Mouse (Mus musculus): ENCODE data around the gene 3110082J24Rik. TPM values are rescaled to one million over a fixed set of nuclear protein-coding genes. Genes with fewer than 3 reads are reported as not detected.
A peak's percentile ranks its signal among the peaks of the same experiment; 100 is the strongest.

Gene 3110082J24Rik
- polyA plus RNA-seq, 1 experiment from 2014 or later = not detected

- WGBS = 93% methylated on average over 2 of the region's 2 CpGs
- TF ChIP-seq CTCF (IDR thresholded peaks at IDR 0.05) = no peak
- TF ChIP-seq EP300 (IDR thresholded peaks at IDR 0.05) = no peak
Observed at GRCm38 (mm10) chr5:30132173-30132572, 26.3 kb upstream of the 3110082J24Rik start.

GRCm38 (mm10) chr5:30131246-30131645, 25.4 kb upstream of the 3110082J24Rik start:
- TF ChIP-seq EP300 (IDR thresholded peaks at IDR 0.05) = no peak
- TF ChIP-seq CTCF (IDR thresholded peaks at IDR 0.05) = no peak
- no peak for ATAC-seq

More at GRCm38 (mm10) chr5:30132173-30132572, 26.3 kb upstream of the 3110082J24Rik start:
- H3K9me3 ChIP-seq (ENCODE audit: low read length) = no peaks in the 10 kb centered on the region
- no peak overlapping the region for H3K9ac ChIP-seq (replicated peaks; ENCODE audit: low read depth)
- no peak for ATAC-seq
- H3K4me1 ChIP-seq (ENCODE audit: insufficient read depth, low read depth, low read length) = no peaks in the 10 kb centered on the region
- DNase-seq (ENCODE audit: low spot score) = no peak
- no peak overlapping the region for H3K4me2 ChIP-seq (replicated peaks; ENCODE audit: low read depth, low read length)
- H3K4me3 ChIP-seq (ENCODE audit: low read depth, low read length) = no peak overlapping the region
- H3K36me3 ChIP-seq (ENCODE audit: insufficient read depth, low read length) = peaks cover 49% of the 10 kb centered on the region
- no peaks in the 10 kb centered on the region for H3K27me3 ChIP-seq (replicated peaks; ENCODE audit: insufficient read depth, low read length)
- H3K27ac ChIP-seq (ENCODE audit: low read length) = no peak overlapping the region

GRCm38 (mm10) chr5:30128680-30129079, 22.8 kb upstream of the 3110082J24Rik start:
- H3K27me3 ChIP-seq (replicated peaks; ENCODE audit: insufficient read depth, low read length) = no peaks in the 10 kb centered on the region
- no peak overlapping the region for H3K4me2 ChIP-seq (replicated peaks; ENCODE audit: low read depth, low read length)
- peaks cover 54% of the 10 kb centered on the region for H3K36me3 ChIP-seq (ENCODE audit: insufficient read depth, low read length)
- no peaks in the 10 kb centered on the region for H3K4me1 ChIP-seq (ENCODE audit: insufficient read depth, low read depth, low read length)
- 97% methylated on average over 6 of the region's 6 CpGs for WGBS
- H3K27ac ChIP-seq (ENCODE audit: low read length) = no peak overlapping the region
- H3K9ac ChIP-seq (replicated peaks; ENCODE audit: low read depth) = no peak overlapping the region
- DNase-seq (ENCODE audit: low spot score) (no peak), ATAC-seq (no peak)
- H3K9me3 ChIP-seq (ENCODE audit: low read length) = no peaks in the 10 kb centered on the region
- TF ChIP-seq CTCF (IDR thresholded peaks at IDR 0.05) = no peak
- TF ChIP-seq EP300 (IDR thresholded peaks at IDR 0.05) = no peak
- no peak overlapping the region for H3K4me3 ChIP-seq (ENCODE audit: low read depth, low read length)

More at GRCm38 (mm10) chr5:30131246-30131645, 25.4 kb upstream of the 3110082J24Rik start:
- Histone ChIP-seq H3K9me3 (ENCODE audit: low read length) (no peaks in the 10 kb centered on the region), H3K4me1 (ENCODE audit: insufficient read depth, low read depth, low read length) (no peaks in the 10 kb centered on the region), H3K27me3 (replicated peaks; ENCODE audit: insufficient read depth, low read length) (no peaks in the 10 kb centered on the region), H3K27ac (ENCODE audit: low read length) (no peak overlapping the region), H3K4me2 (replicated peaks; ENCODE audit: low read depth, low read length) (no peak overlapping the region), H3K9ac (replicated peaks; ENCODE audit: low read depth) (no peak overlapping the region), H3K4me3 (ENCODE audit: low read depth, low read length) (no peak overlapping the region), H3K36me3 (ENCODE audit: insufficient read depth, low read length) (peaks cover 45% of the 10 kb centered on the region)
- no peak for DNase-seq (ENCODE audit: low spot score)
- 87% methylated on average over 4 of the region's 4 CpGs for WGBS

- no peak for ATAC-seq
- Histone ChIP-seq H3K9me3 (ENCODE audit: low read length) (no peaks in the 10 kb centered on the region), H3K4me1 (ENCODE audit: insufficient read depth, low read depth, low read length) (no peaks in the 10 kb centered on the region), H3K27me3 (replicated peaks; ENCODE audit: insufficient read depth, low read length) (no peaks in the 10 kb centered on the region), H3K9ac (replicated peaks; ENCODE audit: low read depth) (no peak overlapping the region), H3K36me3 (ENCODE audit: insufficient read depth, low read length) (peaks cover 55% of the 10 kb centered on the region), H3K4me3 (ENCODE audit: low read depth, low read length) (no peak overlapping the region), H3K27ac (ENCODE audit: low read length) (no peak overlapping the region), H3K4me2 (replicated peaks; ENCODE audit: low read depth, low read length) (no peak overlapping the region)
- 90% methylated on average over 13 of the region's 13 CpGs for WGBS
- no peak for DNase-seq (ENCODE audit: low spot score)
- TF ChIP-seq CTCF (IDR thresholded peaks at IDR 0.05) = no peak
- TF ChIP-seq EP300 (IDR thresholded peaks at IDR 0.05) = no peak
Observed at GRCm38 (mm10) chr5:30127921-30128597, 22.2 kb upstream of the 3110082J24Rik start.

GRCm38 (mm10) chr5:30126756-30127155, 20.9 kb upstream of the 3110082J24Rik start:
- peaks cover 62% of the 10 kb centered on the region for H3K36me3 ChIP-seq (ENCODE audit: insufficient read depth, low read length)
- H3K4me2 ChIP-seq (replicated peaks; ENCODE audit: low read depth, low read length) = no peak overlapping the region
- no peaks in the 10 kb centered on the region for H3K9me3 ChIP-seq (ENCODE audit: low read length)
- WGBS = 86% methylated on average over 7 of the region's 7 CpGs
- no peak overlapping the region for H3K27ac ChIP-seq (ENCODE audit: low read length)
- TF ChIP-seq EP300 (IDR thresholded peaks at IDR 0.05) (no peak), CTCF (IDR thresholded peaks at IDR 0.05) (no peak)
- H3K9ac ChIP-seq (replicated peaks; ENCODE audit: low read depth) = no peak overlapping the region
- H3K4me1 ChIP-seq (ENCODE audit: insufficient read depth, low read depth, low read length) = no peaks in the 10 kb centered on the region
- no peak for DNase-seq (ENCODE audit: low spot score)
- H3K27me3 ChIP-seq (replicated peaks; ENCODE audit: insufficient read depth, low read length) = no peaks in the 10 kb centered on the region
- H3K4me3 ChIP-seq (ENCODE audit: low read depth, low read length) = no peak overlapping the region
- no peak for ATAC-seq

GRCm38 (mm10) chr5:30125587-30125986, 19.7 kb upstream of the 3110082J24Rik start:
- no peak overlapping the region for H3K27ac ChIP-seq (ENCODE audit: low read length)
- 40% methylated on average over 5 of the region's 5 CpGs for WGBS
- no peaks in the 10 kb centered on the region for H3K27me3 ChIP-seq (replicated peaks; ENCODE audit: insufficient read depth, low read length)
- H3K4me2 ChIP-seq (replicated peaks; ENCODE audit: low read depth, low read length) = no peak overlapping the region
- peak; percentile 67 for DNase-seq (ENCODE audit: low spot score)
- peaks cover 67% of the 10 kb centered on the region for H3K36me3 ChIP-seq (ENCODE audit: insufficient read depth, low read length)
- ATAC-seq = no peak
- no peaks in the 10 kb centered on the region for H3K4me1 ChIP-seq (ENCODE audit: insufficient read depth, low read depth, low read length)
- no peaks in the 10 kb centered on the region for H3K9me3 ChIP-seq (ENCODE audit: low read length)
- no peak overlapping the region for H3K4me3 ChIP-seq (ENCODE audit: low read depth, low read length)
- no peak for TF ChIP-seq EP300 (IDR thresholded peaks at IDR 0.05)
- peak; percentile 84 for TF ChIP-seq CTCF (IDR thresholded peaks at IDR 0.05)
- H3K9ac ChIP-seq (replicated peaks; ENCODE audit: low read depth) = no peak overlapping the region

All from lung, postnatal 0 days (tissue).